Mouse (Mus musculus): ENCODE results near the gene Napepld.
A peak's percentile ranks its signal among the peaks of the same experiment; 100 is the strongest.
"Not testable (repeated sequence)": the region's sequence is repeated elsewhere in the genome, so short reads cannot be mapped to it uniquely, and the experiment has no call there.

The Napepld gene

DNA sequence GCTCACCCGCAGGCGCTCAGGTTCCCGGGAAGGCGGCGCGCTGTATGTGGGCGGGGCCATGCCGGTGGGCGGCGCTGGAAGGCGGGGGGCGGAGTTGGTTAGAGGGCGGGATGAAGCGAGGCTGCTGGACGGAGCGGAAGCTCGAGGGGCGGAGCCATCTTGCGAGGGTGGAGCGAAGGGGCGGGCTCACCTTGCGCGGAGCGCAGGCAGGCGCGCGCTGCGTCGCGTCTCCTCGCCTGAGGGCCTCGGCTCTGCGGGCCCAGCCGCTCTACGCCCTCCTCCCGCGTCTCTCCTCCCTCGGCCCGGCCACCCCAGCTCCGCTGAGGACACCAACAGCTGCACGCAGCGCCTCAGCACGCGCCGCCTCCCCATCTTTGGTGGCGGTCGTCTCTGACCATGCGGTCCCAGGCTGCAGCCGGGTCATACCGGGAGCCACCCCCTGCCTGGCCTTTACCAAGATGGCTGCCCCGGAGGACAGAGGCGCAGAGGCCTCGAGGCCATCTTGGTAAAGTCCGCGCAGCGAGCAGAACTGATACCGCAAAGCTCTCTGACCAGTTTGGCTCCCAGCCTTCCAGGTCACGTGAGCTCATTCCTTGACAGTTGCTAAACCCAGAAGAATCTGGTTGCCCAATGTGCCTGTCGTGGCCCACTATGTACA lies at the start of gene Napepld:
Napepld (minus strand) TSS at position 46 of the 658 bp plus-strand sequence.
- DNase-seq (ENCODE audit: low read depth, low spot score): peak; percentile 97

DNA sequence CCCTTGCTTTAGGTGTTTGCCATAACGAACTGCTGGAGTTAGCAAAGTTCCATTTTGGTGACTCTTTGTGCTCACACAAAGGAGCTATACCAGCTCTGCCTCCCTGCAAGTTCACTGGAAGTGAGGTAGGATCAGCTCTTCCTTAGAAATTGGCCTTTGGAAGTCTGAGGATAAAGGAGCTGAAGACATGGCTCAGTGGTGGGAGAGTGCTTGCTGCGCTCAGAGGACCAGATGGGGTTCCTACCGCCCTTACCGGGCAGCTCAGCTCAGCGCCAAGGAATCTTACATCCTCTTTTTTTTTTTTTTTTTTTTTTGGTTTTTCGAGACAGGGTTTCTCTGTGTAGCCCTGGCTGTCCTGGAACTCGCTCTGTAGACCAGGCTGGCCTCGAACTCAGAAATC lies 44.8 kb upstream of the Napepld start:
- DNase-seq (ENCODE audit: low read depth, low spot score): no peak

DNA sequence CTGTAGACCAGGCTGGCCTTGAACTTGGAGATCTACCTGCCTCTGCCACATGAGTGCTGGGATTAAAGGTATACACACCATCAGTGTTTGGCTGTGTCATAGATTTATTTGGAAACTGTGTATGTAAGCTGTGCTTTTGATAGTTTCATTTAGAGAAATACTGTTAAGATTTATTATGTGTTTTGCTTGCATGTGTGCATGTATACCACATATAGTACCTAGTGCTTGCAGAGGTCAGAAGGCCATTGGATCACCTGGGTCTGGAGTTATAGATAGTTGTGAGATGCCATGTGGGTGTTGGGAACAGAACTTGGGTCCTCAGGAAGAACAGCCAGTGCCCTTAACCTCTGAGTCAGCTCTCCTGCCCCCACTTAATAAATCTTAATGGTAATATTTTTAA lies 43.5 kb upstream of the Napepld start:
- DNase-seq (ENCODE audit: low read depth, low spot score): no peak

DNA sequence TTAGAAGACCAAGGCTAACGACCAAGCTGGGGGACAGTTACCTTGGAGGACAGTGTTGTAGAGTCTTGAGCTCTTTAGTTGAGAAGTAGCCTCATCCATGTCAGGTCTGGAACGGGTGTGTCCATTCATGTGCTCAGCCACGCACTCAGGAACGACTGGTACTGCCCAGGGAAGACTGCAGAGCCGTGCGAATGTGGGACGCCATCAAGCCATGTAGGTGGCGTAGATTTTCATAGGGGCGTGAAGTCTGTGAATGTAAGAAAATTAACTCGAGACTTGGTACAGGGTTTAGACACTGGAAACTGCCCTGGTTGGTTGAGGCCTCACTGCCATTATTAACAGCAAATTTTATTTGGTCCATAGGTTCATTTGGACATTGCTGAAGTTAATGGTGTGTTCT lies 42.4 kb upstream of the Napepld start:
- DNase-seq (ENCODE audit: low read depth, low spot score): no peak

DNA sequence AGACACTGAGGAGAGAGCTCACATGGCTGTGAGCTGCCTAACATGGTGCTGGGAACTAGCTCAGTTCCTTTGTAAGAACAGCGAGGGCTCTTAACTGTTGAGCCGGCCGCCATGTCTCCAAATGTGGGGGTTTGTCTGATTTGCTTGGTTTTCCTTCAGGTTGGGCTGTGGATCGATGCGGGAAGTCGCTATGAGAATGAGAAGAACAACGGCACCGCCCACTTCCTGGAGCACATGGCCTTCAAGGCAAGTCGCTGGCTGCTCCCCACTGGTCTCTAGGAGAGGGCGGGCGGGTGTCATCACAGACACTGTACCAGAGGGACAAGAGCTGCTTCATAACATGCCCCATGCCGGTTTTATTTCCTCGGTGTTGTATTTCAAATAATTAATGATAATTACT lies 38.7 kb upstream of the Napepld start:
- no peak for DNase-seq (ENCODE audit: low read depth, low spot score)

DNA sequence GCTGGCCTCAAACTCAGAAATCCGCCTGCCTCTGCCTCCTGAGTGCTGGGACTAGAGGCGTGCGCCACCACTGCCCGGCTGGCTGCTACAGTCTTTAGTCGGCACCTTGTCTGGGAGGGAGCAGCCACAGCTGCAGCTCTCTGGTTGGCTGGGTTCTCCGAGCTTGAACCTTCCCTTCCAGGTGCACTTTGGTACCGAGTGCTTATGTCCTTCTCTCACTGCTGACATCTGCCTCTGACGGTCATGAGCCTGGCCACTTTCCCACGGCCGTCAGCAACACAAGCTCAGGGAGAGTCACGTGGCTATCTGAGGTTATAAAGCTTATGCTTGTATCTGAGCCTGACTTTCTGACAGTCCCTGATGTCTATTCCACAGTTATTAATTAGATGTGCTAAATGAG lies 37.9 kb upstream of the Napepld start:
- DNase-seq (ENCODE audit: low read depth, low spot score): no peak

DNA sequence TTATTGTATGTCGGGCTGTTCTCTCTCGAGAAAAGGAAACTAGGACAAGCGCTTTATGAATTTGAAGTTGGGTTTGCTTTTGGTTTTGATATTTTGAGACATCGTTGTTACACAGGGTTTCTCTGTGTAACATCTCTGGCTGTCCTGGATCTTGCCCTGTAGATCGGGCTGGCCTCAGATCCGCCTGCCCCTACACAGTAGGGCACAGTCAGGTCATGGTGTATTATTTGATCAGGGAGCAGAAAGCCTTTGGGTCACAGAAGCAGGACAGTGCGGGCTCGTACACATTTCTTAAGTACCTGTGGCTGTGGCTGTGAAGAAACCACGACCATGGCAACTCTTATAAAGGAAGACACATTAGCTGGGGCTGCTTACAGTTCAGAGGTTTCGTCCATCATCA lies 36.4 kb upstream of the Napepld start:
- no peak for DNase-seq (ENCODE audit: low read depth, low spot score)

DNA sequence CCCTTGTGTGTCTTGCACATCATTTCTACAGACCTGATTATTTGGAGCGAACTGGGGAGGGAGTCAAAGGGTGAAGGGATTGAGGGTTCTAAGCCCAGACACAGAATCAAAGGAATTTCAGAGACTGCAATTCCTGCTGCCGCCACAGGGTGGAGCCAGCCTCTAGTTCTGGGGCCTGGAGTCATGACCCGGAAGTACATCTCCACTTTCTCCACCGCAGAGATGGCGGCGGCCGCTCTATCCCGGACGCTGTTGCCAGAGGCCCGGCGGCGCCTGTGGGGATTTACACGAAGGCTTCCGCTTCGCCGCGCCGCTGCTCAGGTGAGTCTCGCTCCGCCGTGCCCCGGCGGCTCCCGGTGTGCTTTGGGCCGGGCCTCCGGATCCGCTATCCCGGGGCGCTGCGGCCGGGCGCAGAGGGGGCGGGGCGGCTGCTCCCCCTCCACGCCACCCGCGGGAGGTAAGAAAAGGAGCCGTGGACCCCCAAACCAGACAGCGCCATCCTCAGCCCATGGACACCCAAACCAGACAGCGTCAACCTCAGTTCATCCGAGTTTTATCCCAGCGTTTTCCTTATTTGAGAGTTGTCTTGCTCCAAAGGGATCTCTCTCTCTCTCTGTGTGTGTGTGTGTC lies 35.9 kb upstream of the Napepld start, which contains the start of gene Pmpcb:
Pmpcb (plus strand) TSS at position 186 of the 630 bp plus-strand sequence.
- peak; percentile 72 for DNase-seq (ENCODE audit: low read depth, low spot score)

DNA sequence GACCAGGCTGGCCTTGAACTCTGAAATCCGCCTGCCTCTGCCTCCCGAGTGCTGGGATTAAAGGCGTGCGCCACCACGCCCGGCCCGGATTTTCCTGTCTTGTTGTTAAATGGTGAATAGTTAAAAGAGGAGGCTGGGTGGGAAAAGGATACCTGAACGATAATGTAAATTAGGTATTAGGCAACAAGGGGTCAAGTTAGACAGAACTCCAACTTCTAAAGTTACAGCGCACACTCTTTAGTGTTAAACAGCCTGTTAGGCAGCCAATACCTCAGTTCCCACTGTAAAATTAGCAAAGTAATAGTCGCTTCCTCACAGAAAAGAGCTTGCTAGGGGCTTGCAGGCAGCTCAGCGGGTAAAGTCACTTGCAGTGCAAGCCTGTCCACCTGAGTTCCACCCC lies 34.9 kb upstream of the Napepld start:
- DNase-seq (ENCODE audit: low read depth, low spot score): no peak

DNA sequence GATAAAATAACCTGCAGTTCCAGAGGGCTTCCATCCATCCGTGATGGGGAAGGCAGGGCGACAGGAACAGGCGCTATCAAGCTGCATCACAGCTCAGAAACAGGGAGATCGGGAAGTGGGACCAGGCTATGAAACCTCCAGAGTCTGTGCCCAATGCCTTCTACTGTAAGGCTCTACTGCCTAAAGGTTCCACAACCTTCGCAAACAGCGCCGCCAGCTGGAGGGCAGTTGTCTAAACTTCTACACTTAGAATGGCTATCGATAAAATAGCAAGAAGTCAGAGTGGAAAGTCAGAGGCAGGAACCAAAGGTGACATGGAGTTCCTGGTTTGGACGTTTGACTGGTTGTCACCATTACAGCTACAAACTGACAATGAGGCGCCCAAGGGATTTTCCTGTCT lies 34.4 kb upstream of the Napepld start:
- peak; percentile 19 for DNase-seq (ENCODE audit: low read depth, low spot score)

DNA sequence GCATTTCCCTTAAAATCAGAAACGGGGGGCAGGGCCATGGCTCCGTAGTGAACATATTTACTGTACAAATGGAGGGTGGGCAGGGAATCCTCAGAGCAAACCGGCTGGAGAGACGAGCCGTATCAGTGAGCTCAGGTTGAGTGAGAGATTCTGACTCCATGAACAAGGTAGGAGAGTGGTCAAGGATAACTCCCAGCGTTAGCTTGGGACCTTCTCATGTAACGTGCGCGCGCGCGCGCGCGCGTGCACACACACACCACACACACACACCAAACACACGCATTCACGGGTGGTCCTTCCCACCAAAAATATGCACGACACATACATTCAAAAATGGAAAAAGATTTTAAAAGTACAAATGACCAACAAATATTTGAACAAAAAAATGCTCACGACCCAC lies 33.9 kb upstream of the Napepld start:
- no peak for DNase-seq (ENCODE audit: low read depth, low spot score)

DNA sequence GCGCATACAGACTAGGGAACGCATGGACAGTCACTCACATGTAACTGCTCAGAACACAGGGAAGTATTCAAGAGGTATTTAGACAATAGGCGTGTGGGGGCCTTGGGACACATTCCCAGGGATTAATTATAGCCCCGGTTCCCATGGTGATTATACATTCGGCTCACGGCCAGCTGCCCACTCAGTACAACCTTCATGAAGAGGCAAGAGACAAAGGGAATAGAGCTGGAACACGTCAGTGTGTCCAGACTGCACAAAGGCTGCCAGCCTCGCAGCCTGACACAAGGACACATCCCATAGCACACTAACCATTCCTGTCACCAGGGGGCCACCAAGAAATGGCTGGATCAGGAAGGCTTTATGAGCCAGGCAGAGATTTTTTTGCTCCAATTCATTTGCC lies 31.7 kb upstream of the Napepld start:
- peak; percentile 62 for DNase-seq (ENCODE audit: low read depth, low spot score)

DNA sequence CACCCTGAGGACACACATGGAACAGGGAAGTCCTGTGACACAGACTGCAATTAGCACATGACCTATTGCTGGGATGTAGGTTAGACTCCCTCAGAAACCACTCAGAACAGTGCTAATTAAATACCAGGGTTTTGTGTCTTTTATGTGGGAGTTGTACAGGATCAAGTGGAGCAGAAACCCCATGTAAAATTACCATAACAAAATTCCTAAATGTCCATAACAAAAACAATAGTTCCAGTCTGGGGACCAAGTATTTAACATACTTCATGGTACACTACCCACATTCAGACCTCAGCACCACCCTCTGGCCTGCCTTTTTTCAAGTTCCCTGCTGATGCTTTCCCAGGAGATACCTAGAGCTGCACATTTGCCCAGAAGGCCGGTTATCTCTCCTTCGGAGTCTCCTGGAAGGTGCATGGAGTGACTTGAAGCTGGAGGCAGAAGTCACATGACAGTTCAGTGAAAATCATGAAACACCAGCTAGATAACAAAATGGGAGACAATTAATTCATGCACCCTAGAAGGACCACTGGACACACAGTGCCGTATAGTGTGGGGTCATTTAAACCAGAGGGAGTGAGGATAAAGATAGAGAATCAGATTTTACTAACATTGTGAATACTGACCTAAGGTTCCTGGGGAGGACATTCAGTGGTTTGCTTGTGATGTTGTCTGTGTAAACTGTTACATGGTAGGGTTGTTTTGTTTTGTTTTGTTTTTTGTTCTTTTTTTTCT lies 31.1 kb upstream of the Napepld start:
- DNase-seq (ENCODE audit: low read depth, low spot score): peak; percentile 4

DNA sequence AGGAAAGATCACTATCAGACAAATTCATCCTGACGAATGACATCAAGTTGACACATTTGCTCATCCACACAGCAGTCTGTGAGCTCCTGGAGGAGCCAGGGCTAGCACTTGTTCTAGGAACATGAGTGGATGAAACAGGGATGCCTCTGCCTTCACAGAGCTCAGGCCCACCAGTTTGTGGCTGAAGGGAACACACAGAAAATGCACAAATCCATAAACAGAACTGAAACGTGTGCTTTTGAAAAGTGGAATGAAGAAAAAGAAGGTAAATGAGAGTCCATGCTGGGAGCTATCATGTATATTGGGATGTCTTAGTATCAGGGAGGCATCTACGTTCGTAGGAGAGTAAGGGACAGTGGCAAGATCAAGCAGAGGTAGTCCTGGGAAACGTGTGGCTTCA lies 27.9 kb upstream of the Napepld start:
- no peak for DNase-seq (ENCODE audit: low read depth, low spot score)

DNA sequence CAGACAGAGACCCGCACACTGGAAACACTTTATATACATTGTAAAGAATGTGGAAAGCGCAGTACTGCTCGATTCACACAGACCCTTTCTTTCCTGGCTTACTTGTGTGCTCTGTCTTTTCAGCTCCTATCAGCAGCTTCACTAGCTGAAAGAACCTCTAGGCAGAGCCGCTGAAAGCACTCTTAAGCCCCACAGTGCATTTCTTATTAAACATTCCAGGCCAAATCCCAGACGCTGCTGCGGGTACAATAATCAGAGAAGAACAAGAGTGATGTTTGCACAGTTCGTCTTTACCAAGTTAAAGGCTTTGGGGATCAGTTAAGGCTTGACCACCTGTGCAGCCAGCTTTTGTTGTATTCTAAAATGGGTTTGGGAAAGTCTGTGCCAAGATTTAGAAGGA lies 23.7 kb upstream of the Napepld start:
- DNase-seq (ENCODE audit: low read depth, low spot score): no peak

DNA sequence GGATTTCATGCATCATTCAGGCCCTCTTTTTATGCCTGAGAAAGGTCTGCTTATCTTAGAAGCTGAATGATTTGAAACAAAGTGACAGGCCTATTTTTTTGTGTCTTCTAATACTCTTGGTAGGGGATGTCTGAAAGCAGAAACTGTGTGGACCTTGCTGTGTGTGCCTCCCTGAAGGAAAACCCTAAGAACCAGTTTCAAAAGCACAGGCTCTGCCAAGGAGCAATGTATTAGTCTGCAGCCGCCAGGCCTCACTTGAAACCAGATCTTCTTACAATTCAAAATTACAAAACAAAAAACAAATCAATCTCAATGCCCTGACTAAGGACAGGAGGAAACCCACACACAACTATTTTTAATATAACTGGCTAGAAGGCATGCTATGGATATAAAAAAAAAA lies 23.2 kb upstream of the Napepld start:
- no peak for DNase-seq (ENCODE audit: low read depth, low spot score)

DNA sequence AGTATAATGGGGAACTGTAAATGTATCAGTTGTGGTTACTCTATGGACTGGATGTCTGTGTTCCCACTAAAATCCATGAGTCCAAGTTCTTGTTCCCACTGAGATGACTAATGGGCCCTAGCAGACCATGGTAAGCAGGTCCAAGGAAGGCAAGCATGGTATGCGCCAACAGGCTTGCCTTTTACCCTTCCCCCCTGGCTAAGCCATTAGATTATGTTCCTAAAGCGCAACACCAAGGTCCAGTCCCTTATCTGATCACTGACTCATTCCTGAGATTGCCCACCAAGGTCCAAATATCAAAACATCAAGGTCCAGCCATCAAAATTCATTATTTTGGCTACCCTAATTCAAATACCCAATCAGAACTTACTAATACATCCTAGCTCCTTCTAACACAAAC lies 18.0 kb upstream of the Napepld start:
- DNase-seq (ENCODE audit: low read depth, low spot score): no peak

DNA sequence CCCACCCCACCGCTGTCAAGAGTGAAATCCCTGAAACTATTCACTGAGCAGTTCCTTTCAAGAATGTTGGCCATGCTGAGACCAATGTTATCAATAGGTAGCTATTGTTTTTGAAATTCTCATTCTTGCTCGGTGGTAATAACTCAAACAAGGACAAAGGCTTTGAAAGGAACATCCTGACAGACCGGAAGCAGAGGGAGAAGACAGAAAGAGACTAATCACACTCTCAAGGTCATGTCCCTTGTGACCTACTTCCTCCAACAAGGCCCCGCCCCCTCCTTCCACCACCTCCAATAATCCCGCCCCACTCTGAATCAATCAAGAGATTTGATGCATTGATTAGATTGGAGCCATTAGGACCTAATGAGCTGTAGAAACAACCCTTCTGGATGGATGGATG lies 17.4 kb upstream of the Napepld start:
- no peak for DNase-seq (ENCODE audit: low read depth, low spot score)

DNA sequence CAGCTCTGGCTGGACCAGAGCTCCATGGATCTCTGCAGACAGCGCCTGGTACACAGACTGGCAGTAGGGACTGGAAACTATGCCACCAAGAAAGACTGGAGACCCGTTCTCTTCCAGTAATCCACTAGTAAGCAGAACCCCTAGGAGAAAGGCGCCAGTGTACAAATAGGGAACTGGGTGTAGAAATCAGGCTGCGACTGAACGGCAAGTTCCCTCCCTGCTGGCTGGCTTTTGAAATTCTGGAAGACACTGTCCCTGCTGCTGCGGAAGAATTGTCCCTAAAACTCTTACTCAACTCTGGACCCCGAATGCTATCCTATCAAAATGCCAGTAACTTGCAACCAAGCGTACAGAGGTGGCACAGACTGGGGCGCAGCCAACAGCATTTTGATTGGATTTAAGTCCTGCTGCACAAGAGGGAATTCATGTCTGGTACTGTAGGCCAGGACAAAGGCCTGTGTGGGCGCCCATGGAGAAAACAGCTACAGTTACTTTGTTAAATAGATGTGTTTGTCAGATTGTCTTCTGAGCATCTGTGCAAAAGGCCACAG lies 16.0 kb upstream of the Napepld start:
- no peak for DNase-seq (ENCODE audit: low read depth, low spot score)

DNA sequence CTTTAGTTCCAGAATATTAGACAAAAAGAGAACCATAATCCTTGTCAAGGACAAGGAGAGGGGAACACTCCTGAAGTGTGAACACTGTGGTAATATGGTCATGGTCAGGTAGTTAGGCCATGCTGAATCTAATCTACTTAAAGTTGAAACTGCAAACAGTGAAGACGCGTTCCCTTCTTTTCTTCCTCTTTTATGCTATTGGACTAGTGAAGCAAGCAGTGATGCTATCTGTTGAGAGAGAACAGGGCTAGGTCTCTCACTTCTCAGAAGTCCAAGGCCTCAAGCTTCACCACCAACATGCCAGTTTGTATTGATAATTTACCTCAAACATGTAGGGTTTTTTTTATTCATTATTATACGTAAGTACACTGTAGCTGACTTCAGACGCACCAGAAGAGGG lies 13.3 kb upstream of the Napepld start:
- DNase-seq (ENCODE audit: low read depth, low spot score): no peak

DNA sequence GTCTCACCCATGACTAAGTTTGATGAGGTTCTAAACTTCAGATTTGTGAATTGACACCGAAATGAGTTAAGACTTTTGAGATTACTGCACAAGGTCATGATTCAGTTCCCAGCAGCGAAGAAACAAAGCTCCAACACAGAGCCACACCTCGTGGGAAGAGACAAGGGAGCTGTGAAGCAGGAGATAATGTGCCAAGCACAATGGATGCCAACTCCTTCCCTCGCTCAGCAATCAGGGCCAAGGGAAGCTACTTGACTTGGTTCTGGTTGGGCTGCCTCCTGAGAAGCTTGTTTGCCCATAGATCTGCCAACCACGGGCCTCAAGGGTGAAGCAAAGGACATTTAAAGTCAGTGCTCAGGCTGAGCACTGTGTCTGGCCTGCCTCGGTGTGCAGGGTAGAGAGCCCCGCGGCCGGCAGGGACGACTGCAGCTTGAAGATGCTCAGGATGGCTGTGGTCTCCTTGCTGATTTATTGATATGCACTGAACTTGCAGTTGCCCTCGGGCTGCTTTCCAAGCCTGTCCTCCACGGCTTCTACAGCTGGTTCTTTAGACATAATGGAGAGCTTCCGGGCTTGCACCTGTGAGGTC lies 11.0 kb upstream of the Napepld start:
- DNase-seq (ENCODE audit: low read depth, low spot score): peak; percentile 9

DNA sequence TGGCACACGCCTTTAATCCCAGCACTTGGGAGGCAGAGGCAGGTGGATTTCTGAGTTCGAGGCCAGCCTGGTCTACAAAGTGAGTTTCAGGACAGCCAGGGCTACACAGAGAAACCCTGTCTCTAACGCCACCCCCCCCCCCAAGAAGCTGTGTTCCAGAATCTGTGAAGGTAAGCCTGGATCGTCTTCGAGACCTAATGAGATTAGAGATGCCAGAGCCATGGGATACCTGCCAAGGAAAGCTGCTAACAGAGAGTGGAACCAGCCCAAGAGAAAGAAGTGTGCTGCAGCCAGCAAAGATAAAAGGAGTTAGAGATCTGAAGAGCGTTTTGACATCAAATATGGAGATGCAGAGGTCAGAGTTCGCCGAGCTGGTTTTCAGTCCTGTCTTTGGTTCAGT lies 6.8 kb upstream of the Napepld start:
- not testable (repeated sequence) for DNase-seq (ENCODE audit: low read depth, low spot score)

Measured in embryo, embryonic 11.5 days (tissue).